Mouse (Mus musculus) megakaryocyte progenitor cell, adult 5-6 weeks (primary cell): Measurements from ENCODE around the gene Tnfsf10. TPM values are rescaled to one million over a fixed set of nuclear protein-coding genes. Genes with fewer than 3 reads are reported as not detected.
"Not testable (repeated sequence)": the region's sequence is repeated elsewhere in the genome, so short reads cannot be mapped to it uniquely, and the experiment has no call there.

Experiments used
- ATAC-seq: replicated peaks from 2 replicates; pipeline ENCODE4 v1.8.0; 2016; ENCODE audit warnings: mild to moderate bottlenecking, moderate TSS enrichment, inconsistent platforms; ENCODE audit not compliant: poor library complexity
- total RNA-seq, 2 experiments: library from RNA; stranded (forward) in 1 of 2; stranded (reverse) in 1 of 2; fragments of 157-497, 149-512 nt in 1 of 2; fragments of 200-1000 nt in 1 of 2; gene quantifications; 2 replicates each; pipeline versions ENCODE4 v1.2.3 to v1.2.4; 2015 to 2017

The Tnfsf10 gene
- total RNA-seq (2015) (3.8 and 7.3 TPM in 2 replicates), total RNA-seq (2017) (3.9 and 4.7 TPM in 2 replicates)

GRCm38 (mm10) chr3:27316559-27317287 is at the start of gene Tnfsf10:
Tnfsf10 (plus strand) TSS chr3:27317028.
- ATAC-seq: peak; percentile 81

DNA sequence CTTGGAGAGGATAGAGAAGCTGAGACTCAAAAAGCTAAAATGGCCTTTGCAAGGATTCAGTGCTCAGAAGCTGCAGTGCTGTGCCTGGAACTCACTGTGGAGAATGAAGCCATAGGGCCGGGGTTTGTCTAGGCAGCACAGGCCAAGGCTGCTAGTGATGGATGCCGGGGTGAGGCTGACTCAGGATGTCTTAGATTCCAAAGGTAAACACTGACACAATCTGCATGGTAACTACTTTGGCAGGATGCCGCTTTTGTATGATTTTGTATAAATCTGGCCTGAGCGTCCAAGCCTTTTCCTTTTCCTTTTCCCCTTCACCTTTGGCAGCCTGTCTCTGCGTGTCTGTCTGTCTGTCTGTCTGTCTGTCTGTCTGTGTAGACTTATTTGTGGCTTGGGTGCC is 49.5 kb upstream of the Tnfsf10 start:
- ATAC-seq: no peak

- ATAC-seq: no peak
Observed at GRCm38 (mm10) chr3:27267887-27268286, 48.9 kb upstream of the Tnfsf10 start.

DNA sequence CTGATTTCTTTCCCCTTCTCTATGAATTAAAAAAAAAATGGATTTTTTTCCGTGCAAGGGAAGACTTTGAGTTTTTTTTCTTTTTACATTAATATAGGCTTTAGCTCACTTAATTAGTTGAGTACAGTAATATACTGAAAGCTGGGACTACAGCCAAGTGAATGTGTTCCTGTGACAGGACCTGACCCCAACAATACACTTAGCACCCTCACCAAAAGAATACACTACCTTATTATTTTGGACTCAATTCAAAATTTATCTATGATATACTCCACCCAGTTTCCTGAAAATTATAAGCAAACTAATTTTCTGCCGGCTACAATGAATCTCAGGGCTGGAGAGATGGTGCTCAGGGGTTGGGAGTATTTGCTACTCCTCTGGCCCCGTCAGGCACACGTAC is 47.7 kb upstream of the Tnfsf10 start:
- ATAC-seq: no peak

- ATAC-seq: peak; percentile 95
Observed at GRCm38 (mm10) chr3:27270160-27270962, 46.5 kb upstream of the Tnfsf10 start.

- ATAC-seq: no peak
Observed at GRCm38 (mm10) chr3:27272926-27273745, 43.7 kb upstream of the Tnfsf10 start.

- ATAC-seq: not testable (repeated sequence)
Observed at GRCm38 (mm10) chr3:27279286-27279925, 37.4 kb upstream of the Tnfsf10 start.

DNA sequence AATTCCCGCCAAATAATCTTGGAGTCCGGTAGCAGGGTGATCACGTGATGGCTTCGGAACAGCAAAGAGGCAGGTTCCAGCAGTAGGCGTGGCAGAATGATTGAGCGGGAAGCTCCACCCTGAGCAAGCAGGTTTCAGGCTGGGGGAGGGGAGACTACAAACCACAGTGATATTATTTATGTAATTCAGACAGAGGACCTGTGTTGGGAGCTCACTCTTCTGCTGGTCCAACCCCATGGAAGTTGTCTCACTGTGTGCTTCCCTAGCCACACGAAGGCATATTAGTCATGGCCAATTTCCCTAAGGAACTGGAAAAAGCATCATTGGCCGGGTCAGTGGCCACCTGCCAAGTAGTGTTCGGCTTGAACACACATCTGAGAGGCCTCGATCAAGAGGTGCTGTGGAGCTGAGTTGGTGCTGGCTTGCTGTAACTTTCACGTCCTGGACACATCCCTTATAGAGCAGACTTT is 36.5 kb upstream of the Tnfsf10 start:
- ATAC-seq: peak; percentile 33

- ATAC-seq: peak; percentile 40
Observed at GRCm38 (mm10) chr3:27283071-27283713, 33.6 kb upstream of the Tnfsf10 start.

DNA sequence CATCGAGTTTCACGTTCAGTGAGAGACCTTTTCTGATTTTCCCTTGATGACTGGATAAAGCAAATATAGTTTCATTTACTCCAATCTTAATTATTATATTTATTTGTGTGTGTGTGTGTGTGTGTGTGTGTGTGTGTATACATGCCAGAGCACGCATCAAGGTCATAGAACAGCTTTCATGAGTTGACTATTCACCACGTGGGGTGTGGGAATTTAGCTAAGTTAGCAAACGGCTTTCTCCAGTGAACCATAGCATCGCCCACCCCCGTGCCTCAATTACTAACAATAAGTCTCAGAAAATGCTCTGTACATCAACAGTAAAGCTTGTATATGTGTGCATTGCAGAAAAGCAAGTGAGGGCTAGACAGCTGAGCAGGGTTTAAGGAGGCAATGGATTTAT is 33.0 kb upstream of the Tnfsf10 start:
- no peak for ATAC-seq

DNA sequence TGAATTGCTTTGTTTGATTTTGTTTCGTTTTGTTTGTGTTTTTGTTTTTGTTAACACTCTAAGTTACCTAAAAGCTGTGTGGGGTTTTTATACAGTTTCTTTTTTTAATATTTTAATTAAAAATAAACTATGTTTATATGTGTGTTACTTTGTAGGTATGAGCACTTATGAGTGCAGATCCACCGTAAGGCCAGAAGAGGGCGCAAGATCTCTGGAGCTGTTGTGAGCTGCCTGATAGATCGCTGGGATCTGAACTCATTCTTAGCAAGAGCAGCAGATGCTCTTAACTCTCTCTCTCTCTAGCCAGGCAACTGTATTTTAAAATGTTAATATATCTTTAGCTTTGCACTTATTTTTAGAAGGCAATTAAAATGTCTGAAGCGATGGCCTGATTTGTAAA is 32.6 kb upstream of the Tnfsf10 start:
- ATAC-seq: no peak

GRCm38 (mm10) chr3:27285072-27285471 is 31.8 kb upstream of the Tnfsf10 start:
- 0 out of 2 replicates have a peak, but pooled peaks have one; percentile 15 for ATAC-seq

GRCm38 (mm10) chr3:27288301-27288700 is 28.5 kb upstream of the Tnfsf10 start:
- ATAC-seq: no peak

GRCm38 (mm10) chr3:27288909-27289308 is 27.9 kb upstream of the Tnfsf10 start:
- no peak for ATAC-seq

DNA sequence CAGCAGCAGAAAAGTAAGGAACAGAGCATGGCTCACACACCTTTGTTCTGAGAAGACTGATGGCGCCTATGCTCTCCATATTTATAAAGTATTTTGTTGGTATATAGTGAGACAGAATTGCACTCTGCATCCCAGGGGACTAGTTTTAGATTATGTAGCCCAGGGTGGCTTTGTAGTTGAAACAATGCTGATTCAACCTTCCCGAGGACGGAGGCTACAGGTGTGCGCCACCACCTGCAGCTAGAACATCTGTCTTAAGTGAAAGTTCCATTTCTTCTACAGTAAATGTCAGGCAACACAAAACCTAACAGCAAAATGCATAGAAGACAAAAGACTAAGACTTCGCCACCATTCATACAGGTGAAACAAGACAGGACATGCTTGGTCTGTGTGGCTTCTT is 26.5 kb upstream of the Tnfsf10 start:
- ATAC-seq: no peak

DNA sequence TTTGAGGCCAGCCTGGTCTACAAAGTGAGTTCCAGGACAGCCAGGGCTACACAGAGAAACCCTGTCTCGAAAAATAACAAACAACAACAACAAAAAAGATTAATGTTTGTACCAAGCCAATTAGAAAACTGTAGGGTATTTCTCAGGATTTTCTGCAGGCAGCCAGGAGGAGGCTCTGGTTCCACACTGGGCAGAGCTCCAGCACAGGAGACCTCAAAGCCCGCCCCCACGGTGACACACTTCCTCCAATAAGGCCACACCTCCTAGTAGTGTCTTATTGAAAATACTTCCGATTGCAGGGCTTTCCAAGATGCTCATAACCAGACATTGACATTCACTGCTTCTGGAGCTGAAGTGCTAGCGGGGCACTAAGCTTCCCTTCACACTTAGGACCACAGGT is 25.9 kb upstream of the Tnfsf10 start:
- peak; percentile 90 for ATAC-seq

DNA sequence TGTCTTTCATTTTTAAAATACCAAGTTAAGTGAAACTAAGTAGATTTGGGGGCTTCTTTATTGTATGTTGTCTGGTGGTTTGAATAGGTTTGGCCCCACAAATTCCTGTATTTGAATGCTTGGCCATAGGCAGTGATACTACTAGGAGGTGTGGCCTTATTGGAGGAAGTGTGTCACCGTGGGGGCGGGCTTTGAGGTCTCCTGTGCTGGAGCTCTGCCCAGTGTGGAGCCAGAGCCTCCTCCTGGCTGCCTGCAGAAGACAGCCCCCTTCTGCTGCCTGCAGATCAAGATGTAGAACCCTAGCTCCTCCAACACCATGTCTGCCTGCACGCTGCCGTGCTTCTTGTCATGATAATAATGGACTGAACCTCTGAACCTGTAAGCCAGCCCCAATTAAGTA is 25.4 kb upstream of the Tnfsf10 start:
- peak; percentile 93 for ATAC-seq

GRCm38 (mm10) chr3:27293645-27294385 is 23.0 kb upstream of the Tnfsf10 start:
- no peak for ATAC-seq

- ATAC-seq: no peak
Observed at GRCm38 (mm10) chr3:27300451-27300850, 16.4 kb upstream of the Tnfsf10 start.
